Mouse (Mus musculus): ENCODE data around the gene Dmrta2. TPM values are rescaled to one million over a fixed set of nuclear protein-coding genes. Genes with fewer than 3 reads are reported as not detected.
A peak's percentile ranks its signal among the peaks of the same experiment; 100 is the strongest.

Dmrta2 gene
- polyA plus RNA-seq (2014; fragmentation: Nextera tagmentation; extraction: Ambion mirVana), result 0.05 TPM in 2 replicates

DNA sequence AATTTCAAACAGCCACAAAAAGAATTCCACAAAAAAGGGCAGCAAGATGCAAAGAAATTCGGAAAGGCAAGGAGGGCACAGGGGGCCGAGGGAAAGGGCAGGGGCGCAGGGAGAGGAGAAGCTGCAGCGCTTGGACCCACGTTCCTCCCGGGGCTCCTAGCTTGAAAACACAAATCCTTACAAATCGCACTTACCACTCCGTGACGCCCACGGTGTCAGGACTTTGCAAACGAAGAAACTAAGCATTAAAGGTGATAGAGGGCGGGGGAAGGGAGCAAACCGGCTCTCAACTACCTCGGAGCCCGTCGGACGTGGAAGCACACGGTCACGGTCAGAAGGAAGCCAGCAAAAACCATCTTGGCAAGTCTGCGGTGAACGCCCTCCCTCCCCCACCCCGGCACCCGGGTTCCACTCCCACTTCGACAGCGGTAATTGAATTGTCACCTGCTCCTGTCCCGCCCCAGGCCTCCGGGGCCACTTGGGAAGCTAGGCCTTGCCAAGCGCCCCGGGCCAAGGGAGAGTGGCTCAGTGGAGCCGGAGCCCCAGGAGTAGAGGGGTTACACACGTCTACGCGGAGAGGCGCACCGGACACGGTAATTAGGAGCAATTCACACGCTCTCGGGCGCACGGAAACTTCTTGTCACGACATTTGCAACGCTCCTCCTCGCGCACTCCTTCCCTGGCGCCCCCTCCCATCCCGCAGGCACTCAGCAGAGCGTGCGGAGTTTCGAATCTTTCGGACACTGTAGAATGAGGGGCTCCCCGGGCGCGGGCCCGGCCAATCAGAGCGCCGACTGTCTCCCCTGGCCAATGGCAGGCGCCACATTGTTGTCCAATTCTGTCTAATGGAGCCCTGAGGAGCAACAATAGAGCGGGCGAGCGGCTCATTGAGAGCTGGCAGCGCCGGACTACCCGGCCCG, at the start of gene Dmrta2:
Gene Dmrta2, plus strand, starts transcription at position 906 of the 920 bp plus-strand sequence.
- Histone ChIP-seq H3K27me3 (ENCODE audit: insufficient read depth, low read length) (peaks cover 100% of the 10 kb centered on the region), H3K4me1 (ENCODE audit: insufficient read depth) (no peaks in the 10 kb centered on the region), H3K4me2 (peak within 1 kb of the TSS; percentile 67), H3K36me3 (ENCODE audit: insufficient read depth) (no peaks in the 10 kb centered on the region), H3K27ac (ENCODE audit: low read depth) (no peak within 1 kb of the TSS), H3K9me3 (ENCODE audit: low read depth, low read length) (no peaks in the 10 kb centered on the region), H3K9ac (no peak within 1 kb of the TSS; the same call in 1 of the 2 replicates), H3K4me3 (ENCODE audit: low read depth, low read length) (peak within 1 kb of the TSS; percentile 40)
- DNase-seq (peak; percentile 73), ATAC-seq (ENCODE audit: insufficient read depth) (peak; percentile 78)
- under 1% methylated on average over 64 of the region's 64 CpGs for WGBS
- no peak for TF ChIP-seq CTCF (IDR thresholded peaks at IDR 0.05; ENCODE audit: low read depth)

DNA sequence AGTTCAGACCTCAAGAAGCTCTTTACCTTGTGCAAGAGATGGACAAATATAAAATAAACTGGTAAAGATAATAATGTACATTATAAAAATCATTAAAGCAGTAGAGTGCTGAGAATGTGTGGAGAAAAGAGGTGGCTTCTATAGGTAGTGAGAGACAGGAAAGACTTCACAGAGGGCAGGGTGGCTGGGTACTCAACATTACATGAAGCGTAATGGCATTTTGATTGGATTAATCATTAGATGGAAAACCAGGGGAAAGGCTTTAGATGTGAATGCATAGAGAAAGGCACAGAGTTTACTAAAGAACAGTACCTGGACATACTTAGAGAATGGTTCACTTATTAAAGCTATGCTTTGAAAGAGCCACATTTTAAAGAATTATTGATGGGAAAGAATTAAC, 48.8 kb upstream of the Dmrta2 start:
- no peaks in the 10 kb centered on the region for H3K27me3 ChIP-seq (ENCODE audit: insufficient read depth, low read length)
- no peak overlapping the region for H3K9ac ChIP-seq
- H3K4me2 ChIP-seq, result no peak overlapping the region
- no peak for TF ChIP-seq CTCF (IDR thresholded peaks at IDR 0.05; ENCODE audit: low read depth)
- no peak for DNase-seq
- no peaks in the 10 kb centered on the region for H3K9me3 ChIP-seq (ENCODE audit: low read depth, low read length)
- H3K36me3 ChIP-seq (ENCODE audit: insufficient read depth), result no peaks in the 10 kb centered on the region
- no peak overlapping the region for H3K27ac ChIP-seq (ENCODE audit: low read depth)
- WGBS, result 74% methylated on average over 1 of the region's 1 CpGs
- no peak for ATAC-seq (ENCODE audit: insufficient read depth)
- no peaks in the 10 kb centered on the region for H3K4me1 ChIP-seq (ENCODE audit: insufficient read depth)
- no peak overlapping the region for H3K4me3 ChIP-seq (ENCODE audit: low read depth, low read length)

DNA sequence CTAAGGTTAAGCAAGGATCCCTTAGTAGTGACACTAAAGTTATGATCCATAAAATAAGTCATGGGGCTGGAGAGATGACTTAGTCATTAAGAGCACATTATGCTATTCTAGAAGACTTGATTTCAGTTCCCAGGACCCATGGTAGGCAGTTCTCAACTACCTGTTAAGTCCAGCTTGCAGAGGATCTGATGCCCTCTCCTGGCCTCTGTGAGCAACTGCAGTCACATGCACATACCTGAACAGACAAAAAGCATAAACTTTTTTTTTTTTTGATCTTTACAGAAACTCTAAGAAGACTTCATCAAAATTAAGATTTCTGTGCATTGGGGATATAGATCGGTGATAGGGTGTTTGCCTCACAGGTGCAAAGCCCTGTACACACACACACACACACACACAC, 47.4 kb upstream of the Dmrta2 start:
- no peak overlapping the region for H3K4me3 ChIP-seq (ENCODE audit: low read depth, low read length)
- no peak for ATAC-seq (ENCODE audit: insufficient read depth)

DNA sequence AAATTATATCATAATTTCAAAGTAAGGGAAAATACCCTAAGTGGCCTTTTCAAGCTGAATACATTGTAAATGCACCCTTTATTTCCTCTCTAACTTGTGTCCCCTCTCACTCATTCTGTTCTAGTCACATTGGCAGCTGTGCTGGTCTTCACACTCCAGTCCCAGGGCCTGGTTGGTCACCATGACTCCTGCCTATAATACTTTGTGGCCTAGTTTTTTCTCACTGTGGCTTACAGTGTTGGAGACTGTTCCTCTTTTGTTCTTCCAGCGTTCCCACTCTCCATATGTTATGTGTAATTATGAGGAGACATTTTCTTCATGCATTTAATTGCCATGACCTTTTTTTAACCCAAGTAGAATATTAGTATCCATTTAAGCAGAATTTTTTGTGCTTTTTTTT, 46.9 kb upstream of the Dmrta2 start:
- H3K4me1 ChIP-seq (ENCODE audit: insufficient read depth), result no peaks in the 10 kb centered on the region
- no peak overlapping the region for H3K4me3 ChIP-seq (ENCODE audit: low read depth, low read length)
- no peak for TF ChIP-seq CTCF (IDR thresholded peaks at IDR 0.05; ENCODE audit: low read depth)
- WGBS, result 93% methylated on average over 1 of the region's 1 CpGs
- H3K27ac ChIP-seq (ENCODE audit: low read depth), result no peak overlapping the region
- no peaks in the 10 kb centered on the region for H3K27me3 ChIP-seq (ENCODE audit: insufficient read depth, low read length)
- no peak for ATAC-seq (ENCODE audit: insufficient read depth)
- no peak for DNase-seq
- no peaks in the 10 kb centered on the region for H3K9me3 ChIP-seq (ENCODE audit: low read depth, low read length)
- H3K9ac ChIP-seq, result no peak overlapping the region
- no peak overlapping the region for H3K4me2 ChIP-seq
- 0 out of 2 replicates have a peak, but pooled peaks cover 2% of the 10 kb centered on the region for H3K36me3 ChIP-seq (ENCODE audit: insufficient read depth)

More for the DNA sequence above, 47.4 kb upstream of the Dmrta2 start:
- peak; percentile 13 for DNase-seq
- 100% methylated on average over 1 of the region's 1 CpGs for WGBS
- no peak overlapping the region for H3K27ac ChIP-seq (ENCODE audit: low read depth)
- no peak overlapping the region for H3K9ac ChIP-seq
- no peaks in the 10 kb centered on the region for H3K4me1 ChIP-seq (ENCODE audit: insufficient read depth)
- H3K27me3 ChIP-seq (ENCODE audit: insufficient read depth, low read length), result no peaks in the 10 kb centered on the region
- H3K4me2 ChIP-seq, result no peak overlapping the region
- H3K36me3 ChIP-seq (ENCODE audit: insufficient read depth), result no peaks in the 10 kb centered on the region
- peak; percentile 35; the same call in 1 of the 2 replicates for TF ChIP-seq CTCF (IDR thresholded peaks at IDR 0.05; ENCODE audit: low read depth)
- H3K9me3 ChIP-seq (ENCODE audit: low read depth, low read length), result no peaks in the 10 kb centered on the region

- H3K27me3 ChIP-seq (ENCODE audit: insufficient read depth, low read length), result no peaks in the 10 kb centered on the region
- DNase-seq (no peak), ATAC-seq (ENCODE audit: insufficient read depth) (no peak)
- H3K4me2 ChIP-seq, result no peak overlapping the region
- no peak overlapping the region for H3K4me3 ChIP-seq (ENCODE audit: low read depth, low read length)
- 87% methylated on average over 3 of the region's 3 CpGs for WGBS
- no peak for TF ChIP-seq CTCF (IDR thresholded peaks at IDR 0.05; ENCODE audit: low read depth)
- 0 out of 2 replicates have a peak, but pooled peaks cover 2% of the 10 kb centered on the region for H3K36me3 ChIP-seq (ENCODE audit: insufficient read depth)
- H3K9me3 ChIP-seq (ENCODE audit: low read depth, low read length), result no peaks in the 10 kb centered on the region
- no peaks in the 10 kb centered on the region for H3K4me1 ChIP-seq (ENCODE audit: insufficient read depth)
- no peak overlapping the region for H3K27ac ChIP-seq (ENCODE audit: low read depth)
- H3K9ac ChIP-seq, result no peak overlapping the region
Measured at GRCm38 (mm10) chr4:109936557-109936956, 41.3 kb upstream of the Dmrta2 start.

- Histone ChIP-seq H3K9ac (no peak overlapping the region), H3K9me3 (ENCODE audit: low read depth, low read length) (no peaks in the 10 kb centered on the region), H3K4me1 (ENCODE audit: insufficient read depth) (no peaks in the 10 kb centered on the region), H3K27me3 (ENCODE audit: insufficient read depth, low read length) (no peaks in the 10 kb centered on the region), H3K4me3 (ENCODE audit: low read depth, low read length) (no peak overlapping the region), H3K36me3 (ENCODE audit: insufficient read depth) (0 out of 2 replicates have a peak, but pooled peaks cover 2% of the 10 kb centered on the region), H3K4me2 (no peak overlapping the region), H3K27ac (ENCODE audit: low read depth) (no peak overlapping the region)
- no peak for TF ChIP-seq CTCF (IDR thresholded peaks at IDR 0.05; ENCODE audit: low read depth)
- DNase-seq, result no peak
- ATAC-seq (ENCODE audit: insufficient read depth), result no peak
Measured at GRCm38 (mm10) chr4:109939291-109939690, 38.6 kb upstream of the Dmrta2 start.

DNA sequence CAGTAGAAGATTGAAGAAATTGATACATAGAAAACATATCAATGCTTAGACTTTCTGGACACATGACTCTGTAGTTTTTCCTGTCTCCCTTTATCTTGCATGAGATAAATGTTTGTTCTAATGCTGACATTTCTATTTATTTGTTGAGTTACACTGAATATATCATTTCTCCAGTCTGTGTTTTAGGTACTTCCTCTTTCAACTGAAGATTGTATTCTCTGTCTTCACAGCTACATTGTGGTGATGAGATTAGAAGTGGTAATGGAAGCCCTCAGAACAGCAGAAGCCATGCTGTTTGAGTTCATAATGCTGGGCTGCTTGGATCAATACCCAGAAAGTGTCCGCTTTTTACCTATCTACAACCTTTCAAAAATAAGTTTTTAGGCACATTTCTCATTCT, 32.3 kb upstream of the Dmrta2 start:
- Histone ChIP-seq H3K36me3 (ENCODE audit: insufficient read depth) (no peaks in the 10 kb centered on the region), H3K9ac (no peak overlapping the region), H3K4me3 (ENCODE audit: low read depth, low read length) (no peak overlapping the region), H3K27ac (ENCODE audit: low read depth) (no peak overlapping the region), H3K4me2 (no peak overlapping the region), H3K27me3 (ENCODE audit: insufficient read depth, low read length) (no peaks in the 10 kb centered on the region), H3K4me1 (ENCODE audit: insufficient read depth) (no peaks in the 10 kb centered on the region), H3K9me3 (ENCODE audit: low read depth, low read length) (no peaks in the 10 kb centered on the region)
- ATAC-seq (ENCODE audit: insufficient read depth) (no peak), DNase-seq (no peak)
- WGBS, result 93% methylated on average over 1 of the region's 1 CpGs
- no peak for TF ChIP-seq CTCF (IDR thresholded peaks at IDR 0.05; ENCODE audit: low read depth)
